Mouse (Mus musculus) lung, postnatal 25 days (tissue): ENCODE data around the gene Fam126a.

Experiments
- DNase-seq: peaks from one replicate; pipeline ENCODE4 v3.0.0; 2022; ENCODE audit warnings: low spot score

Gene Fam126a

DNA sequence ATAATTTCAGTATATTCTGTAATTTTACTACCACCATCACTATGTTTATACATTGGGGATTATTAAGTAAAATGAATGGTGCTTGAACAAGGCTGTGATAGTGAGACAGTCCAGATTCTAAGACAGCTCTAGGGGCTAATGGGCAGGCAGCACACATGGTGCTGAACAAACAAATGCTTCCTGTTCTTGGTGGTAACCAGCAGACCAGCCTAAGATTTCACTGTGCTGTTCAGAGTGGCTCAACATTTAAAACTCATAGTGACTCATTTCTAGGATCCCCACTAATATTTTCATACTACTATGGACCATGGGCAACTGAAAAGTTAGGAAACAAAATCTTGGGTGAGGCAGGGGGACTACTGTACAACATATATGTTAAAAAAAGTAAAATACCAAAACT is 10.1 kb upstream of the Fam126a start:
- no peak for DNase-seq

DNA sequence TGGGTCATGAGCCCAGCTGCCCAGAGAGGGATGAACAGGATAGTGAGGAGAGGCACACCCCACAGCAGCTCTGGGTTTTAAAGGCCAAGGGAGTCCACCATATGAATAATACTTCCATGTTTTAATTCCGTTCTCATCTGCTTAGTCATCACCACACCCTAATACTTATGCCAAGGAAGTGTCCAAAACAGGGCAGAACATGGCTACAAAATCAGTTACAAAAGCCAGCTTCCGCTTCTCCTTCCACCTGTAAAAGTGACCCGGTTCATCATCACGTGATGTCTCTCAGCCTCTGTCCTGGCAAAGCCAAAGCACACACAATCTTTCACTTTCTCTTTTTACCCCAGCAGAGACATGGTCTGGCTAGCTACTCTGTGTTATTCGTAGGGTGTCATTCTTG is 8.9 kb upstream of the Fam126a start:
- DNase-seq: peak; percentile 65

DNA sequence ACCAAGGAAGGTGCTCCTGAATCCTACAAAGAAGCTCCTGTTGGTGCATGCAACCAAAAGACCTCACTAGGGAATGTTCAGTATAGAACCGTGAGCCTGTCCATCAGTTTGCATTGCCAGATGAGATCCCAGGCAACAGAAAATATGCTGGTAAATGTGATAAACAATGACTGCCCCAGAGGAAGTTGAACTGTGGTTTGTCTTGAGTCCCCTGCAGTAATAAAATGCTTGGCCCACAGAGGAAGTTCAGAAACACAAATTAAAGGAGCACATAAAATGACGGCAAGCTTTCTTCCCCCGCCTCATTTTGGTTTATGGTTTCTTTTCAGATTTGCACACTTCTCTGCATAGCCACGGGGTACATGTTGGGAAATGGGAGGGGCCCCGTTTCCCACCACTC is 8.3 kb upstream of the Fam126a start:
- no peak for DNase-seq

DNA sequence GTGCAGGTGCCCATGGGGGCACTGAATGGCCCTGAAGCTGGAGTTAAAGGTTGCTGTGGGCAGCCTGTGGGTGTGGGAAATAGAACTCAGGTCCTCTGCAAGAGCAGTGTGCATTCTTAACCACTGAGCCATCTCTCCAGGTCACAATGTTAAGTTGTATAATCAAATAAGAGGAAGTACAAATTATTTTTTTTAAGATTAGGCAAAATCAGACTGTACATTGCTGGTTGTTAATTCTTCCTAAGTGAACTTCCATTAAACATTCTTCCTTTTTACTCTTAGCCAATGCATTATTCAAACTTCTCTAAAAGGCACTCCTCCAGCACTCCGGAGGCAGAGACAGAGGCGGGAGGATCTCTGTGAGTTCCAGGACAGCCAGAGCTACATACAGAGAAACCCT is 7.7 kb upstream of the Fam126a start:
- no peak for DNase-seq

DNA sequence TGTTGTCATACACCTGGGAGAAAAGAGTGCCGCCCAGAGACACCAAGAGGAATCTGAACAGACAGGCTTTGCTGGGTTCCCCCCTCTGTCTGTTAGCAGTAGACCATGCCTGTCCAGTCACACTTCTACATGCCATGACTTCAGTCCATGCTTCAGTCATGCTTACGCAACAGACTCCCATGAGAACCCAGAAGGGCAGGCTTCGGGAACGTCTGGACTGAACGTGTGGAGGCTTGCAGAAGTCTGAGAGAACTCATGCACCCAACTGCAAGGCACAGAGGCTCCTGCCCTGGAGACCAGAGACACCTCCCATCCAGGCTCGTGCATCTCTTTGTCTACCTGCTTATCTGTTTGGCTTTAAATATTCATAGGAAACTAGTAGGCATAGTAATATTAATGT is 6.2 kb upstream of the Fam126a start:
- no peak for DNase-seq

DNA sequence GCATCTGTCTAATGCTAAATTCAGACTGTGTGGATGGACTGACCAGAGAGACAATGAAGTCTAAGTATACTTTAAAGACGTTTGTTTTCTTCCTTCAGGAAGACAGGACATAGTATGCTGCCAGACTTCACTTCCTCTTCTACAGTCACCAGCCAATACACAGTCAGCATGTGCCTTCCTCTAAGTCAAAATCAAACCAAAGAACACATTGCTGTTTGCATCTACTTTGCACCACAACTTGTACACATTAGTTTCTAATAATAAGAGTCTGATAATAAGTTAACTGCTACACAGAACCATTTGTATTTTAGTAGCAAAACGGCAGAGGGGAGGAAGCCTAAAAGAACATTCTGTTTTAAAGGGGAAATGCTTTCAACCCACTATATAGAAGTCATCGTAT is 4.5 kb upstream of the Fam126a start:
- no peak for DNase-seq

DNA sequence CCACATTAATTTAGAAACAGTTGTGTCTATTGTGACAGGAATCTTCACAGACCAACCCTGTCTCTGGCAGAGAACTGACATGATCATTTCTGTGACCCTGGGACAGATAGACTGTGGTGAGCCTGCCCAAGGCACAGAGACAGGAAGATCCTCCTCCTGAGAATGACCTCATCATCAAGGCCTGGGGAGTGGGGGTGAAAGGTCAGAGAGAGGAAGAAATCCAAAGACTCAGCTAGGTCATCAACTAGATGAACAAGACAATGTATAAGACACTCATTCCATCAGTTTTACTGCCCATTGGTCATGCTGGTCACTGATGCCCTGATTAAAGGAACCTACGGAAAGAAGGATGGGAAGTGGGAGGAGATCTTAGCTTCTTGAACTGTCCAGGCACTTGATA is 3.6 kb upstream of the Fam126a start:
- no peak for DNase-seq

DNA sequence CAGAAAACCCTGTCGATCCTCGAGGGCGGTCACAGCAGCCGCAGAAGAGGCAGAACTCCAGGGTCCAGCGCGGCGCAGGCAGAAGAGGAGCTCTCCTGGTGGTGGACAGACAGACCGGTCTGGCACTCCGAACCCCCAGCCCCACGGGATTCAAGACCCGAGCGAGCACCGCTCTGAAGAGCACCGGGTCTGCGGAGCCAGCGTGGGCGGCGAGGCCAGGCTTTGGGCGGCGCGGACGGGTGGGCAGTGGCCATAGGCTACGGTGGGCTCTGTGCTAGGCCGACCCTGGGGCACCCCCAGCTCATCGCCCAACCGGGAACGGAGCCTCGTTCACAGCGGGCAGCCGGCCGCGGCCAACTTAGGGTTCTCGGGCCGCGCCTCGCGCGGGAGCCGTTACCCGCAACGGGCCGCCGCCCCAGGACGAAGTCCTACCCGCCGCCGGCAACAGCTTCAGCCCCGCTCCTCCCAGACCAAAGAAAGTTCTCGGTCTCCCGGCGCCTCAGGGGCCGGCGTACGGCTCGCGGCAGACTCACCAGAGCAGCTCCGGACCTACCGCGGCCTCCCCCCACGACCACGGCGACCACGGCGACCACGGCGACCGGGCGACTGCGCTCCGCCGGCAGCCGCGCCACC is 428 bp downstream of the Fam126a start:
- no peak for DNase-seq

DNA sequence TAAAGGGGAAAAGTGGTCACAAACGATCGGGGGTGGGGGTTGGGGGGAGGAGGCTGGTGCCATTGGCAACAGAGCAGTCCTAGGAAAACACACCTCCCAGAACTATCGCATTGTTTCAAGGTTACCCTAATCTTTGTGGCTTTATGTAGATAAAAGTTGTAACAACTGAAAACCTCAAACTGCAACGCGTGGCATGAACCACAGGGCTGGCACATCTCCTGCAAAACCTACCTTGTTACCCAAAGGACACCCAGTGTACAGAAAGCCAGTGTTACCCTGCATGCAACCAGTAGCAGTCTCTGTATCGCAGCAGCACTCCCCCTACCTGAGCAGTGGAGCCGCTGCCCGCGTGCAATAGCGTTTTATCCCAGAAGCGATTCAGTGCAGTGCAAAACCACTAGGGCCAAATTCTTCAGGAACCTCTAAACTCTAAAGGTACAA is 1.1 kb downstream of the Fam126a start:
- peak; percentile 65 for DNase-seq

DNA sequence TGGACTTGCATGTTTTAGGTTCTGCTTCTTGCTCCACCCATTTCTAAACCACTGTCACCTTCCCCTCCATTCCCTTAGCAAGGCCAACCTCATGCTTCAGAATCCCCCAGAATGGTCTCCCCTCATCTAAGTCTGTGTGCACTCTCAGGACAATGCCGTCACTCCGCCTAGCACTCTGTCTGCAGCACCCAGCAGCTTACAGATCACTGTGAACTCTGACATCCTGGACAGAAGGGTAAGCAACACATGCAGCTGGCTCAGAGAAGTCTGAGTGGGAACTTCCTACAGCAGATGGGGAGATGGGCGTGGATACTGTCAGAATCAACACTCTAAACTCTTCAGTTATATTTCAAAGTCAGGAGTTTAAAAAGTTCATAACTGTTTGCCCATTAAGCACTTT is 5.5 kb downstream of the Fam126a start:
- no peak for DNase-seq

DNA sequence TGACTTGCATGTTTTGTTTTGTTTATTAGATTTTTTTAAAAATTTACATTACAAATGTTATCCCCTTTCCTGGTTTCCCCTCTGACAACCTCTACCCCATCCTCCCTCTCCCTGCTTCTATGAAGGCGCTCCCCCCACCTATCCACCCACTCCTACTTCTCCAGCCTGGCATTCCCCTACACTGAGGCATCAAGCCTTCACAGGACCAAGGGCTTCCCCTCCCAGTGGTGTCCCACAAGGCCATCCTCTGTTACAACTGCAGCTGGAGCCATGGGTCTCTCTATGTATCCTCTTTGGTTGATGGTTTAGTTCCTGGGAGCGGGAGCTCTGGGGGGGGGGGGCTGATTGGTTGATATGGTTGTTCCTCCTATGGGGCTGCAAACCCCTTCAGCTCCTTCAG is 7.3 kb downstream of the Fam126a start:
- DNase-seq: no peak

DNA sequence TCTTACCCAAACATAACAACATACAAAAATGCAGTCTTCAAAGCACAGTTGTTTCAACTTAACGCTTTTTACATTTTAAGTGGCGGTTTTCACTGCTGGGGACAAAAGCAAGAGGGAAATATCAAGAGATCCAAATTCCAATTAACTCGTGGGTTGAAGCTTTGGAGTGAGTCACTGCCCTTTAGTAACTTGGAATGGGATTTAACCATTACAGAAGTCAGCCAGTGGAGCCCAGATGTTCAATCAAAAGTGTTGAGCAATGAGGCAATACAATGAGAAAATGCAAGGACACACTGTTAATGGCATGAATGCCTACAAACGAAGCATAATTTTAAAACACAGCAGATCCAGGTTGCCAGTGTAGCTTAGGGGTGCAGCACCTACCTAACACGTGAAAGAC is 8.8 kb downstream of the Fam126a start:
- no peak for DNase-seq

DNA sequence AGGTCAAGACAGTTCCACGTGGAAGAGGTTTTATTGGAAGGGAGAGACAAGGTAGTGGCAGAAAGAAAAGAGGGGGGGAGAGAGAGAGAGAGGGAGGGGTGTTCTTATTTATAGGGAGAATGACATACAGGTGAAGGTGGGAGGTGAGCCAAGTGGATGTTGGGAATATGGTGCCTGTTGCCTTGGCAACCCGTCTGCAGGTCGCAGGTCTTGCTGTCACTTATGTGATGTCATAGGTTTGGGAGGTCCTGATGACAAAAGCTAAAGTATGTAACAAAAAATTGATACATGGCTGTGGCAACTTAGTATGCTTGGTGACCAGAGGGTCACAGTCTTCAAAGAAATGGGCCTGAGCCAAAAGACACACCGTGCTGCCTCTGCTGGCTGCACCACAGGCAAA is 10.1 kb downstream of the Fam126a start:
- no peak for DNase-seq

DNA sequence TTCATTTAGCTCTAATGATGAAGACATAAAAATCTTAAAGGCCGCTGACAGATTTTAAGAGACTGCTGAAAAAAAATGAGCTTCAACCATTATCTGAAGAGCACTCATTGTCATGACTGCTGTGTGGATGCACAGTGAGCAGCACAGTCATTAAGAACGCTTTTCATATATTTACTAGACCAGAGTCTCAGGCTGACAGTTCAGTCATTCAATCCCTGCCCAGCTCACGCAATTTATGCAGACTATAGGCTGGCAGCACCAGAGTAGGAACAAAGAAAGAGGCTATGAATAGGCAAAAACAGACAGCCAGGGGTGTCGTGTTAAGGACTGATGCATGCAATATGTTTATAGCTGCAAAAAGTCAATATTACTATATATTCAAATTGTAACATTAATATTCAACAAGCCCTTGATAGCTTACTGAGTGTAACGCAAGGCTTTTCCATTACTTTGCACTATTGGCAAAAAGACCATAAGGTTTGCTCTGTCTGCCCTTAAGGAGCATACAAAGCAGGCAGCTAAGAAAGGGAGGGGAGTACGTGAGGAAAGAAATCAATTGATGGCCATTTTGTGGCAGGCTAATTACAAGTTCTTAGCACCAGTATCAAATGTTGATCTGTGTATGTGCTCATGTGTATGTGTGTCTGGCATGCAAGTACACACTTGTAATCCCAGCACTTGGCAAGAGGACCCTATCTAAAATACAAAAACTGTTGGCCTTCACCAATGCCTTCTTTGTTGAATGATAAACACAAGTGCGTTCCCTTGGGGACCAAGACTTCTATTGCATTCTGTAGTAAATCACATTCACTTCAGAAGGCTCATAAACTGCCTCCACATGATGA is 10.9 kb downstream of the Fam126a start:
- no peak for DNase-seq

DNA sequence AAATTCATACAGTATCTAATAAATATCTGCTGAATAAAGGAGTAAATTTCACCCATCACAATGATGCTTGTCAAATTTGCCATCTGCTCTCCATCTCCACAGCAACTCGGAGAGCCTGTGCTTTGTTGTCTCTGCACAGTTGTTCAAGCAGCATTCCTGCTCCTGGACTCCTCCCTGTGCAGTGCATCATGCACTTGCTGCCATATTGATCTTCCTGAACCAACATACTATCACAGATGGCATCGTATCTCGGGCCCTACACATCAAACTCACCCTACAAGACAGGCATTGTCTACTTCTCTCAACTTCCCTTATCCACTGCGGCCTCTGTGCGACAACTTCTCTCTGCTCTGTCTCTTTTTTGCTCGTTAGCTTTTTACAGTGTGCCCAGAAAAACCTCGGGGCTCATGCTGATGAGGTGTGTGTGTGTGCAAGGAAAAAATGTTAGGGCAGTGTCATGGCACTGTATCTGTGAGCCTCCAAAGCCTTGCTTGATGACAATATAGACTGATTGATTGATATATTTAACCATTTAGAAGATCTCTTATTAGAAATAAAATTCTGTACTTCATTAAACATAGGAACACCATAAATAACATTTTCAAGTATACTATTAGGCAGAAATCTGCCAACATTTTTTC is 11.7 kb downstream of the Fam126a start:
- no peak for DNase-seq

DNA sequence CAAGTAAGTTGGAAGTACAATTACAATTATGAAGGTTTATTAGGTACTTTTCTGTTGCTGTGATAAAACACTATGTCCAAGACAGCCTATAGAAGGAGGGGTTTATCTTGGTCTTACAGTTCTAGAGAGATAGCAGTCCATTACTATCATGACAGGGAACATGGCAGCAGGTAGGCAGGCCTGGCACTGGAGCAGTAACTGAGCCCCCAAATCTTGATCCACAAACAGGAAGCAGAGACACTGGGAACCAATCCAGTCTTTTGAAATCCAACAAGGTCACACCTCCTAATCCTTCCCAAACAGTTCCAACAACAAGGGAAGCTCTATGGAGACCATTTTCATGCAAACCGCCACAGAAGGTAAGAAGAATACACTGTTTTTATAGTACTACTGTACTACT is 13.6 kb downstream of the Fam126a start:
- DNase-seq: no peak

DNA sequence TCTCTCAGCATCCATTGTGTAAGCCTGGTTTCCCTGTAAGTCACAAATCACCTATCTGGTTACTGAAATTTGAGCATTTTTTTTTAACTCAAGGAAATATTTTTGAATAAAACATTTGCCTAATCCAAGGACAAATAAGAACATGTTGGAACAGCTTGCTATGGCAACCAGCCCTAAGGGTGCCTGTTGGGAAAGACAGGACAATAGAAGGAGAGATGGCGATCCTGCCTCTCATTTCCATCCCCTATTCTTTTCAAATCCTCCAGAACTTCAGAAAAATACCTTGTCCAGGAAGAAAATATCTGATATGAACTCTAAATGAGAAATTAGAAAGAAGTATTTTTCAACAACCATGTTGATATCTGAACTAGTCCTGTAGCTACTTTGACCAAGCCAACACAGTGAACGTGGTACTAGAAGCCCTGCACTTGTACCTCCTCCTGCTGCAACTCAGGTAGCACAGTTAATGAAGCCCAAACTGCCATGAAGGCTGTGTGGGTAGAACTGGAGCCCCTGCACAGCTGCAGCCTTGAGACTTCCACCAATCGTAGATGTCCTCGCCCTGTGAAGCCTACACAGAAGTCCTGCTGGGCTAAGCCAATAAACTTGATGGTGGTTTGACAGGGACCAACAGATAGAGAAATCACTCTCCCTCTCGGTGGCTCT is 17.0 kb downstream of the Fam126a start:
- DNase-seq: no peak

DNA sequence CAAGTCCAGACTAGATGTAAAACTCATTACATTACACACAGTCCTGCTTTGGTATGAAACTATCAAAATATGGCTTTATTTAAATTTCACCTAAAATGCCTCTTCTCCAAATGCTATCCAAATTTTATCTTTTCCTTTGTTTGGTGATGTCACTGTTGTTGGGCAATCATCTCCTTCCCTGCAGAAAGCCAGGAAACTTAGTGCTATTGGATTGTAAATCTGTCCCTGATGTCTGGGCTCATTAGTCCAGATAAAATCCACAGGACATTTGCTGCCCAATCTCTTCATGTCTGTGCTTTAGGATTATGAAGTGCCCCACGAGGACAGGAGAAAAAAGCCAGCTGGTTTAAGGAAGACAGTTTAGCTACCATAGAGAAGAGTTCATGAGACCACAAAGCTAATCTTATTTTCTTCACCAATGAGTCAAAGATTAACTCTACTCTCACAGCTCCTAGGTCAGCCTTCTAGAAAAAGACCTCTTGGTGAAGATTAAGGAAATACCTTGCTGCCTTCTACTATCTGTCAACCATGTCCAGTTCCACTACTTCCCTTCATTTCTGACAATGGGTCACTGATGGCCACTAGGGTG is 31.3 kb downstream of the Fam126a start:
- no peak for DNase-seq

DNA sequence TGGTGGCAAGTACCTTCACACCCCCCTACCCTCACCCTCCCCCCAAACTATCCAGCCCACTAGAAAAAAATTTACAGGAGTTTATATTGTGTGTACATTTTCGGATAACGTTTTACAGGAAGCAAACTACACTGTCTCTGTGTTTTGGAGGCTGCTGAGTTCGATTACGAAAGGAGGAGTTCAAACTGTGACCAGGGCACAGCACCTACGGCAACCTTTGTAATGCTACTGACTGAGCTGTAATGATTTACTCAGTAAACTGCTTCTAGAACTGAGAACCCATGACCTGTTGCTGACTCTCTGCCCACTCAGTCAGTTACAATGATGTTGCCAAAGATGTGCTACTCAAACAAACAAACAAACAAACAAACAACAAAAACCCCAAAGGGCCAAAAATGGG is 34.5 kb downstream of the Fam126a start:
- no peak for DNase-seq

DNA sequence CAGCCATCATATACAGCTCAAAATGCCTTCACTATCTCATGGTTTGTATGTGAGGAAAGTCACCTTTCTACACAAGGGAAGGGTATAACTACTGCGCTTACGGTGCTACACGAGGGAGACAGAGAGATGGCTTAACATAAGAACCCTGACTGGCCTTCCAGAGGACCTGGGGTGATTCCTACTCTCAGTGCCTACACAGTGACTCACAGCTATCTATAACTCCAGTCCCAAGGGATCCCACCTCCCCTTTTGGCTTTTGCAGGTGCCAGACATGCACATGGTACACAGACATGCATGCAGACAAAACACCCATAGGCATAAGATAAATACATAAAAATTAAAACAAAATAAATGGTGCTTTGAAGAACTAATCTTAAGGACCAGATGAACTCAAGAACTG is 35.6 kb downstream of the Fam126a start:
- DNase-seq: no peak

DNA sequence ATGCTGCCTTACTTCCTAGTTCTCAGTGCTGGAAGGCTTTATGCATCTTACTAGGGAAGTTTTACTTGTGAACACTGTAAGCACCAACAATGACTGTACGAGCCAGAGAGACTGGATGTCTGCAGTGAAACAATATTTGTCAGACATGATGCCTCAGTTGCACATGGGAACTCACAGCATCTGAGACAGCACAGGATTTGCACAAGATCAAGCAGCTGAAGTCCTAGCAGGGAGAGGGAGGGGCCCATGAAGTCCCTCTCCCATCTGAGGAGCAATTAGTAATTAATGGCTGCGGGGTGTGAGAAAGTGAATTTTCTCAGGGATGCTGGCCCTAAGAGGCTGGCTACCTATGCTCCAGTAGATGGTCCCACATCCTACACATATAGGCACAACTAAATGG is 36.3 kb downstream of the Fam126a start:
- no peak for DNase-seq

DNA sequence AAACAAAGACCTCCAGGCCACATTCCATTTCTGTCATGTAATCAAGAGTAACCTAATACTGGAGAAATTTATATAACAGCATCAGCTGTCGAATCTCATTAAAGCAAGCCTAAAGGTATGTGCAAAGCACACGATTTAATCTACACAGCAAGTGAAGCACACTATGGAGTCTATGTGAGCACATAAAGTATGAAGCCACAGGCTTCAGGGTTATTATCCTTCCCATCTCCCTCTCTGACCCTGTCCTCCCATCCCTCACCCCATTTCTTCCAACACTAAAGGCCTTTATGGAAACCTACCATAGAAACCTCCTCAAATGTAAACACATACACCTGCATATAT is 37.0 kb downstream of the Fam126a start:
- DNase-seq: no peak
